Mouse (Mus musculus) layer of hippocampus, postnatal 25 days (tissue): ENCODE measurements around the gene Raph1. TPM values are rescaled to one million over a fixed set of nuclear protein-coding genes. Genes with fewer than 3 reads are reported as not detected.
"Not testable (repeated sequence)": the region's sequence is repeated elsewhere in the genome, so short reads cannot be mapped to it uniquely, and the experiment has no call there.

Source experiments
- DNase-seq, 2 experiments: peaks; one replicate each; pipeline ENCODE4 v3.0.0; 2022; ENCODE audit warnings: mixed read lengths in 2 of 2, low spot score in 1 of 2; ENCODE audit errors: extremely low spot score in 1 of 2
- microRNA-seq, 2 experiments: library from miRNA; unstranded; fragments of <30 nt; microRNA quantifications; one replicate each; pipeline ENCODE4 v1.2.0; 2021
- total RNA-seq, 2 experiments: library from RNA; stranded (reverse); gene quantifications; 2 replicates each; pipeline ENCODE4 v1.2.3; 2021

Raph1 gene
- total RNA-seq, 2 experiments from 2014 or later = 53.5 to 60.4 TPM

DNA sequence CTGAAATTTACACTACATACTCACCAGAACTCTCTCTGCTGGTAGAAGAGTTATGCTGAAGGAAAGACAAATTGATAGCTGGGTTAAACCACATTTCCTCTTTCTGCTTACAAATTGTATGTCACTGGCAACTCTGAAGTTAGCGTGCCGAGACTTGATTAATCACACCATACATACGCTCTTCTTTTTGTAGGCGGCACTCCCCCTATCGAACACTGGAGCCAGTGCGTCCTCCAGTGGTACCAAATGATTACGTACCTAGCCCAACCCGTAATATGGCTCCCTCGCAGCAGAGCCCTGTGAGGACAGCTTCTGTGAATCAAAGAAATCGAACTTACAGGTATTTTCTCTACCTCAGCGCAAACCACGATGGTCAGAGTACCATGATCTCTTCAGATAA lies 119.8 kb downstream of the Raph1 start:
- DNase-seq = no peak

DNA sequence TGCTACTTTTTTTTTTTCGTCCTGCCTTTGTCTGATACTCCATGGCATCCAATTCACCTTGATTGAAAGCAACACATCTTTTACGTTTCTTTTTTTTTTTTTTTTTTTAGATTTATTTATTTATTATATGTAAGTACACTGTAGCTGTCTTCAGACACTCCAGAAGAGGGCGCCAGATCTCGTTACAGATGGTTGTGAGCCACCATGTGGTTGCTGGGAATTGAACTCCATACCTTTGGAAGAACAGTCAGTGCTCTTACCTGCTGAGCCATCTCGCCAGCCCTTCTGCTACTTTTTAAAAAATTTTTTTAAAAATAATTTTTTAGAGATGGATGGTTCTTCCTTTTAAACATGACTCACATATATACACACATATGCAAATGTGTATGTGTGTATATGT lies 125.5 kb downstream of the Raph1 start:
- DNase-seq = not testable (repeated sequence)

DNA sequence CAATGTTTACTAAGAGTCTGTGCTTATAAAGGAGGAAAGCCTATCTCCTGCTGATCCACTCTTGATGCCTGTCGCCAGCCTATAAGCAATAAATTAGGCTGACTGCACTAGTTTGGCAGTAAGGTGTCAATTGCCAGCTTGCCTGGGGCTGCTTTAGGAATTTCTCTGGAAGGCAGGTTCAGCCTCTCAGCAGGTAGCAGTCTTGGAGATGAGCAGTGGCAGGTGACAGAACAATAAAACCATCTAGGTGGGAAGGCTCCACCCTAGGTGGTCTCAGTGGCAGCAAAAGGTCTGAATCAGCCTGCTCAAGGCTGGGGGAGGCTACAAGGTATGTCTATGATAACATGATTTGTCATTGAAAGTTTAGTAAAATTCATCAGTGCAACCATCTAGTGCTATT lies 134.4 kb downstream of the Raph1 start:
- no peak for DNase-seq

Small RNA genes lying within 50 kb of the gene (microRNA-seq; reads per million reads assigned to microRNA genes)
- gene Gm23762 = 0 reads per million in 2 experiments

Other genes starting within 250 kb of the Raph1 start
- 10 to 100 TPM; 11.9 to 12.2 TPM for gene Cyp20a1, start 223.8 kb downstream of the Raph1 start, total RNA-seq
- 100 to 1,000 TPM; 352 to 377 TPM for gene Abi2, start 157.5 kb downstream of the Raph1 start, total RNA-seq
- gene Cd28, start 149.7 kb upstream of the Raph1 start, total RNA-seq = under 1 TPM; 0.05 to 0.16 TPM